Mouse (Mus musculus) intestine, embryonic 16.5 days (tissue): ENCODE results near the gene Nectin4. TPM values are rescaled to one million over a fixed set of nuclear protein-coding genes. Genes with fewer than 3 reads are reported as not detected.

ENCODE experiments used
- ATAC-seq: fragments of 200-750 bp; cut with Nextera tagmentation; 2 replicates; pipeline ENCODE4 v1.8.0; 2017; ENCODE audit warnings: moderate TSS enrichment, moderate library complexity
- H3K27ac ChIP-seq: fragments of 300-500 bp; sonication (generic); 2 replicates; pipeline ENCODE4 v1.5.1; 2014; ENCODE audit warnings: mild to moderate bottlenecking, low read length
- H3K27me3 ChIP-seq: fragments of 300-500 bp; sonication (generic); replicated peaks from 2 replicates; pipeline ENCODE4 v1.6.1; 2014; ENCODE audit warnings: low read length, control low read depth, mixed read lengths; ENCODE audit not compliant: control insufficient read depth, insufficient read depth
- H3K36me3 ChIP-seq: fragments of 300-500 bp; sonication (generic); 2 replicates; pipeline ENCODE4 v1.6.1; 2014; ENCODE audit warnings: low read length, control low read depth; ENCODE audit not compliant: control insufficient read depth, insufficient read depth
- H3K4me1 ChIP-seq: fragments of 300-500 bp; sonication (generic); 2 replicates; pipeline ENCODE4 v1.6.1; 2014; ENCODE audit warnings: low read length, control low read depth, mixed read lengths; ENCODE audit not compliant: control insufficient read depth, insufficient read depth
- H3K4me2 ChIP-seq: fragments of 300-500 bp; sonication (generic); 2 replicates; pipeline ENCODE4 v1.6.1; 2014; ENCODE audit warnings: low read depth, low read length, control low read depth
- H3K4me3 ChIP-seq: fragments of 300-500 bp; sonication (generic); 2 replicates; pipeline ENCODE4 v1.5.1; 2014; ENCODE audit warnings: mild to moderate bottlenecking, low read length
- H3K9ac ChIP-seq: fragments of 300-500 bp; sonication (generic); 2 replicates; pipeline ENCODE4 v1.6.1; 2014; ENCODE audit warnings: low read depth, low read length
- H3K9me3 ChIP-seq: fragments of 300-500 bp; sonication (generic); 2 replicates; pipeline ENCODE4 v1.6.1; 2016; ENCODE audit warnings: low read length, control low read depth; ENCODE audit not compliant: control insufficient read depth
- WGBS: fragments of 180-500 bp; shearing (Covaris S2); extraction: QIAGEN DNeasy Blood & Tissue Kit; methylation state at CpG from one replicate; pipeline ENCODE4 v1.1.7; 2014; 5-methylcytosine and 5-hydroxymethylcytosine counted together
- polyA plus RNA-seq: library from polyadenylated mRNA; unstranded; fragments of >200 nt; fragmentation: Nextera tagmentation; extraction: Ambion mirVana; gene quantifications from 2 replicates; pipeline ENCODE4 v1.2.1, GENCODE M21; 2015

The Nectin4 gene
- polyA plus RNA-seq, 1 experiment from 2014 or later: 3.8 TPM

DNA sequence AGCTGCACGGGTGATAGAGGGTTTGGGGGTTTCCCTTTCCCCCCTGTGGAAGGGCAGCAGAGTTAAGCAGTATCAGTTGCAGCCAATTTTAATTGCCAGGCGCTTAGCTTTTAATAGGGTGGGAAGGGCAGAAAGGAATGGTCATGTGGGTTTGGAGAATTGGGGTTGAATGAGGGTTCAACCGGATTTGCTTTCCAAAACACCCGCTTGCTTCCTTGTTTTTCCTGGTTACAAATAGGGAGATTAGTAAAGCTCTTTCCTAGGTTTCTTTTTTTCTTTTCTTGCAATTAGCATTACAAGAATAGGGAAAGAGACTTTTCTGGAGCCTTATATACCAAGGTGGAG is 39.7 kb upstream of the Nectin4 start:
- Histone ChIP-seq H3K27ac (peak overlapping the region; percentile 100), H3K9ac (peak overlapping the region; percentile 99), H3K4me1 (peaks cover 17% of the 10 kb centered on the region), H3K27me3 (no peaks in the 10 kb centered on the region), H3K4me3 (peak overlapping the region; percentile 87), H3K36me3 (no peaks in the 10 kb centered on the region), H3K4me2 (peak overlapping the region; percentile 96), H3K9me3 (no peaks in the 10 kb centered on the region)
- WGBS: under 1% methylated on average over 4 of the region's 4 CpGs
- no peak for ATAC-seq

GRCm38 (mm10) chr1:171342262-171343207 is 27.4 kb upstream of the Nectin4 start:
- Histone ChIP-seq H3K4me1 (peaks cover 13% of the 10 kb centered on the region), H3K27me3 (no peaks in the 10 kb centered on the region), H3K36me3 (peaks cover 16% of the 10 kb centered on the region), H3K4me2 (no peak overlapping the region), H3K27ac (peak overlapping the region; percentile 23; the same call in 1 of the 2 replicates), H3K4me3 (no peak overlapping the region), H3K9me3 (0 out of 2 replicates have a peak, but pooled peaks cover 4% of the 10 kb centered on the region), H3K9ac (no peak overlapping the region)
- WGBS: 87% methylated on average over 16 of the region's 16 CpGs
- no peak for ATAC-seq

DNA sequence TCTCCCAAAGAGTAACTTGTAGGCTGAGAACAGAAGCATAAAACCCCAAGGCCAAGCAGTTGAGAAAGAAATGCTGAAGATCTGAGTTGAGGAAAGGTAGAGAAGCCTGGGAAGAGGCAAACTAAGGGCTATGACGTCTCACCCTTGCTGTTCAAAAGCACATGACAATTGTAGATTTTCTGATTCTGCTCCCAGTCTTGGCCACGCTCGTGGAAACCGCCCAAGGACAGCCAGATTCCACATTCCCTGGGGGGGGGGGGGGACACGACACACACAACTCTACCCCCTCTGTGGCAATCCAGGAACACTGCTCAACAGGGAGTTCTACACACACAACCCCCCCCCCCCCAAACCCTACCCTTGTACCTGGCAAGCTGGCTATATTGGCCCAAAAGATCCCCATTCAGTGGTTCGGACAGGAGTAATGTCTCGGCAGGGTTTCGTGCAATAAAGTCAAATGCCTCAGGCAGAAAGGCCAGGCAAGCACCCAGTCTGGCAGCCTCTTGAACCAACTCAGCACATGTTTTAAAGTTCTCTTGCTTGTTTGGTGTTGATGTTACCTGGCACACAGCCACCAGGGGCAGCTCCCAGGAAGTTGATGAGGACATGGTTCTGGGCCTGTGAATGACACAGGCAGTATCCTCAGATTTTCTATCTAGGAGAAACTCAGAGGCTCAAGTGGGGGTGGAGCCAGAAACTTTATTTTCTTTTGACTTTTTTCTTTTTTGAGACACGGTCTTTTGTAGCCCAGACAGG is 25.8 kb upstream of the Nectin4 start:
- peak overlapping the region; percentile 73; the same call in 1 of the 2 replicates for H3K4me3 ChIP-seq
- H3K27me3 ChIP-seq: no peaks in the 10 kb centered on the region
- peaks cover 5% of the 10 kb centered on the region for H3K36me3 ChIP-seq
- no peak overlapping the region for H3K27ac ChIP-seq
- H3K9me3 ChIP-seq: 0 out of 2 replicates have a peak, but pooled peaks cover 4% of the 10 kb centered on the region
- peaks cover 13% of the 10 kb centered on the region for H3K4me1 ChIP-seq
- H3K4me2 ChIP-seq: peak overlapping the region; percentile 52
- WGBS: 75% methylated on average over 9 of the region's 9 CpGs
- no peak overlapping the region for H3K9ac ChIP-seq
- peak; percentile 41 for ATAC-seq

DNA sequence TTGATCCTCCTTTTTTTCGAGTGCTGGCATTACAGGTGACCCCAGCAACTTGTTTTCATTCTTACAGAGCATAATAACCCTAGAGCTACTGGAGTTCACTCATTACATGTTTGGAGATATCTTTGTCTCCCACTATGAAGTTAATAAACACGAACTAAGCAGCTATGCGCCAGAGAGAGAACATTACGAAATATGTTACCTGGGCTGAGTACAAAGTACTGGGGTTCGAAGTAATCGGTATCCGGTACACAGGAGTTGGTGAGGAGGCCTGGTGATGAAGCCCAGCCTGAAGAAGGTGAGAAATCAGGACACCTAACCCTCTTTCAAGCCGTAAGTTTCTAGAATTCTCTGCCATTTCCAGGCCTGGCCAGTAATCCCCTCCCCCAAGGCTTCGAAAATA is 25.2 kb upstream of the Nectin4 start:
- H3K9me3 ChIP-seq: 0 out of 2 replicates have a peak, but pooled peaks cover 4% of the 10 kb centered on the region
- peak overlapping the region; percentile 77 for H3K9ac ChIP-seq
- ATAC-seq: peak; percentile 32
- H3K4me3 ChIP-seq: peak overlapping the region; percentile 73
- no peaks in the 10 kb centered on the region for H3K27me3 ChIP-seq
- peaks cover 13% of the 10 kb centered on the region for H3K4me1 ChIP-seq
- no peak overlapping the region for H3K27ac ChIP-seq
- WGBS: 72% methylated on average over 9 of the region's 9 CpGs
- H3K4me2 ChIP-seq: peak overlapping the region; percentile 52
- peaks cover 5% of the 10 kb centered on the region for H3K36me3 ChIP-seq

DNA sequence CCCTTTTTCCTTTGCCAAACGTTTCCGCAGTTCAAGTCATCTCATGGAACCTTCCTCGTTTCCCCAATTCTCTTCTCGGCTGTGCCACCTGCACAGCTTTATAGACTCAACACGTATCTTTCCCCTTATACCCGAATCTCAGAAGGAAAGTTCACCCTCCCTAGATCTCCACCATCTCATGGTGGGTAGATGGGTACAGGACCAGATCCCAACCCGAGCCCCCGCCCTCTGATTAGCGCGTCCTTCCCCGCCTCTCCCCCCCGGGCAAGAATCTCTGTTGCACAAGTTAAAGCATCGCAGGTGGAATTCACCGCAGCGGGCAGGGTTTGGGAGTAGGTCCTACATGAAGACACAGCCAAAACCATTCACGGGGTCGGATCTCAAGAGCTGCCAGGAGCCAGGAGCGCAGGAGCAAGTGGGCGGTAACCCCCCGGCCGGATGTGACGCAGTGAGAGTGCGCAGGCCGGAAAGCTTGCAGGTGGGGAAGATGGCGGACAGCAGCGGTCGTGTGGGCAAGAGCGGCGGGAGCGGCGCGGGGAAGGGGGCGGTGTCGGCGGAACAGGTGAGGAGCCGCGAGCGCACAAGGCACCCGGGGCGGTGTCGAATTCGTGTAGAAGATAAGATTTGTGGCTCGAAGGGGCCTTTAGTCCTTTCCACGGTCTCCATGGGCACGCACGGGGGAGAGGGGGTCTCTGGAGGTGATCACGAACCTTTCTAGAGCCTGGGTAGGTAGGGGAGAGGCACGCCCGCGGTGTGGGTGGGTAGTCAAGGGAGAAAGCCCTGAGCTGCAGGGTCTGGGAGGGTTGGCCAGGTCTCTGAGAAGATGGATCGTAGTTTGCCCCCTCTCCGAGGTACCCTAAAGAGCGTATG is 24.4 kb upstream of the Nectin4 start, which contains the start of the genes Nit1 and Pfdn2:
TSS of gene Nit1 (minus strand) at position 422 of the 870 bp plus-strand sequence.
TSS of gene Pfdn2 (plus strand) at position 446 of the 870 bp plus-strand sequence.
- peak; percentile 90 for ATAC-seq
- Histone ChIP-seq H3K27me3 (no peaks in the 10 kb centered on the region), H3K27ac (peak within 1 kb of the TSS; percentile 64; the same call in 1 of the 2 replicates), H3K4me3 (peak within 1 kb of the TSS; percentile 73), H3K4me2 (peak within 1 kb of the TSS; percentile 80), H3K9ac (peak within 1 kb of the TSS; percentile 77), H3K36me3 (peaks cover 4% of the 10 kb centered on the region; the same call in 1 of the 2 replicates), H3K4me1 (peaks cover 13% of the 10 kb centered on the region), H3K9me3 (0 out of 2 replicates have a peak, but pooled peaks cover 4% of the 10 kb centered on the region)
- WGBS: 1% methylated on average over 53 of the region's 53 CpGs

DNA sequence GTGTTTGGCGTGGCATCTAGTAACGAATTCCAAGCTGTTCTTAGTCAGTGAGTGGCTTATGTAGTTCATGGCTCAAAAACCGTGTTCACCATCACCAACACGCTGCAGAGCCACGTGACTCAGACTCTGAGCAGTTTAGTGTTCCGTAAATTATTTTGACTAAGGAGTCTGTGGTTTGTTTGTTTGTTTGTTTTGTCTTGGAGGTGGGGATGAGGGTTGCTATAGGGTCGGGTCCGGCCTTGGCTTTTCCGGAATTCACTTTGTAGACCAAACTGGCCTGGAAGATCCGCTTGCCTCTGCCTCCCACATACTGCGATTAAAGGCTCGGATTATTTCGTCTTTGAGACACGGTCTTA is 23.8 kb upstream of the Nectin4 start:
- no peak for ATAC-seq
- Histone ChIP-seq H3K27ac (peak overlapping the region; percentile 10; the same call in 1 of the 2 replicates), H3K36me3 (peaks cover 3% of the 10 kb centered on the region; the same call in 1 of the 2 replicates), H3K4me2 (peak overlapping the region; percentile 80), H3K4me3 (peak overlapping the region; percentile 73), H3K9me3 (0 out of 2 replicates have a peak, but pooled peaks cover 4% of the 10 kb centered on the region), H3K4me1 (peaks cover 13% of the 10 kb centered on the region), H3K27me3 (no peaks in the 10 kb centered on the region), H3K9ac (peak overlapping the region; percentile 77)
- WGBS: under 1% methylated on average over 14 of the region's 14 CpGs

GRCm38 (mm10) chr1:171348665-171349064 is 21.2 kb upstream of the Nectin4 start:
- H3K9me3 ChIP-seq: 0 out of 2 replicates have a peak, but pooled peaks cover 4% of the 10 kb centered on the region
- no peaks in the 10 kb centered on the region for H3K27me3 ChIP-seq
- H3K4me1 ChIP-seq: peaks cover 10% of the 10 kb centered on the region
- no peak overlapping the region for H3K4me3 ChIP-seq
- H3K9ac ChIP-seq: no peak overlapping the region
- ATAC-seq: no peak
- no peak overlapping the region for H3K4me2 ChIP-seq
- WGBS: 93% methylated on average over 3 of the region's 3 CpGs
- H3K27ac ChIP-seq: no peak overlapping the region
- no peaks in the 10 kb centered on the region for H3K36me3 ChIP-seq

DNA sequence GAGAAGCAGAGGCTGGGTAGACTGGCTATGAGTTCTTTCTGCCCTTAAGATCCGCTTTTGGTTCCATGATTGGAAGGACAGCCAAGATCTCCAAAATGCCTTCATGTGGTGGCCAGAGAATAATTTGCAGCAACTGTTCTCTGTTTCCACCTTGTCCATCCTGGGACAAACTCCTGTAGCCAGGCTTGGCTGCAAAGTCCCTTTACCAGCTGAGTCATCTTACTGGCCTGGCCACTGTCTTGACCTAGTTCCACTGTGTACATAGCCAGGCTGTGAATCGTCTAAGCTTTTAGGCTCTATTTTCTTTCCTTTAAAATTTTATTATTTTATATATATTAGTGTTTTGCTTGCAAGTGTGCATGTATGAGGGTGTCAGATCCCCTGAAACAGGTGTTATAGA is 20.7 kb upstream of the Nectin4 start:
- WGBS: 77% methylated on average over 2 of the region's 2 CpGs
- Histone ChIP-seq H3K9me3 (0 out of 2 replicates have a peak, but pooled peaks cover 4% of the 10 kb centered on the region), H3K4me1 (peaks cover 8% of the 10 kb centered on the region), H3K36me3 (no peaks in the 10 kb centered on the region), H3K4me2 (no peak overlapping the region), H3K9ac (no peak overlapping the region), H3K27me3 (no peaks in the 10 kb centered on the region), H3K4me3 (no peak overlapping the region), H3K27ac (no peak overlapping the region)
- ATAC-seq: no peak
